Mouse (Mus musculus) liver, embryonic 13.5 days (tissue): ENCODE data around the gene Ano4. TPM values are rescaled to one million over a fixed set of nuclear protein-coding genes. Genes with fewer than 3 reads are reported as not detected.

Source experiments
- ATAC-seq: fragments of 200-750 bp; cut with Nextera tagmentation; 2 replicates; pipeline ENCODE4 v1.8.0; 2017; ENCODE audit warnings: low read depth, mild to moderate bottlenecking, moderate number of reproducible peaks, moderate library complexity
- DNase-seq: peaks from one replicate; pipeline ENCODE4 v3.0.0; 2022
- H3K27ac ChIP-seq: fragments of 300-500 bp; sonication (generic); 2 replicates; pipeline ENCODE4 v1.5.1; 2015; ENCODE audit warnings: moderate library complexity, mild to moderate bottlenecking, inconsistent platforms
- H3K27me3 ChIP-seq: fragments of 300-500 bp; sonication (generic); 2 replicates; pipeline ENCODE4 v1.6.1; 2015; ENCODE audit warnings: mild to moderate bottlenecking, inconsistent platforms
- H3K36me3 ChIP-seq: fragments of 300-500 bp; sonication (generic); 2 replicates; pipeline ENCODE4 v1.6.1; 2015; ENCODE audit warnings: mild to moderate bottlenecking, inconsistent platforms
- H3K4me1 ChIP-seq: fragments of 300-500 bp; sonication (generic); replicated peaks from 2 replicates; pipeline ENCODE4 v1.6.1; 2015; ENCODE audit warnings: inconsistent platforms
- H3K4me2 ChIP-seq: fragments of 300-500 bp; sonication (generic); 2 replicates; pipeline ENCODE4 v1.6.1; 2015; ENCODE audit warnings: inconsistent platforms, mild to moderate bottlenecking, moderate library complexity
- H3K4me3 ChIP-seq: fragments of 300-500 bp; sonication (generic); replicated peaks from 2 replicates; pipeline ENCODE4 v1.5.1; 2015; ENCODE audit warnings: mild to moderate bottlenecking, inconsistent platforms
- H3K9ac ChIP-seq: fragments of 300-500 bp; sonication (generic); 2 replicates; pipeline ENCODE4 v1.6.1; 2015; ENCODE audit warnings: mild to moderate bottlenecking, inconsistent platforms
- H3K9me3 ChIP-seq: fragments of 300-500 bp; sonication (generic); replicated peaks from 2 replicates; pipeline ENCODE4 v1.6.1; 2016; ENCODE audit warnings: inconsistent platforms
- WGBS: fragments of 180-500 bp; shearing (Covaris S2); methylation state at CpG from one replicate; pipeline ENCODE4 v1.1.7; 2015; ENCODE audit not compliant: insufficient replicate concordance; 5-methylcytosine and 5-hydroxymethylcytosine counted together
- polyA plus RNA-seq: library from polyadenylated mRNA; unstranded; fragments of >200 nt; fragmentation: Nextera tagmentation; extraction: Ambion mirVana; gene quantifications from 2 replicates; pipeline ENCODE4 v1.2.1, GENCODE M21; 2015

Ano4 gene
- polyA plus RNA-seq, 1 experiment from 2014 or later, result 0.18 TPM

DNA sequence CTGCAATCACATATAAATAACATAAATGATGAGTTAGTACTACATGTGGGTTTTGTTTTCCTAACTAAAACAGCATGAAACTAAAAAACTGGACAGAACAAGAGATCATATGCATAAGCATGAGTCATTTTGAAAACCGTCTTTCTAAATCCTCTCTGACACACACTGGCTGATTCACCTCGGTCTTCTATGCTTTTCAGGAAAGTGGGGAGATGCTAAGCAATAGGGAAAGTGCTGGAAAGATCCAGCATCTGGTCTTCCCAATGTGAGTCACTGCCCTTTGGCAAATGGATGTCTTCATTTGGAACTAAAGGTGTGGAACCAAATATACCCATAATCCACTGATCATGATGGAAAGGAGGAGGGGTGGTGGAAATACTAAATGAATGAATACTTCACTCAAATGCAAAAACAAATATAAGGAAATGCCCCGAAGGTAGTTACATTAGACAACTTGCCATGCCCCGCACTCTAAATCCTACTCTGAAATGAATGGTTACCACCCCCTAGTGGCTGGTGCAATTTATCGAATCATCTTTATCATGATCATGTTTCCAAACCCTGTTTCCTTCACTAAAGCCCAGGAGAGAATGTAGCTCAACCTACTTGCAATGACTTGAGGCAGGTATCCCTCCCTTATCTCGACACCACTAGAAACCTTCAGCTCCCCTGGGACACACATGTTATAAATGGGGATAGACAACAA, 122.1 kb downstream of the Ano4 start:
- H3K9ac ChIP-seq, result no peak overlapping the region
- ATAC-seq, result no peak
- H3K27me3 ChIP-seq, result no peaks in the 10 kb centered on the region
- no peak overlapping the region for H3K27ac ChIP-seq
- no peaks in the 10 kb centered on the region for H3K36me3 ChIP-seq
- no peak overlapping the region for H3K4me2 ChIP-seq
- no peak for DNase-seq
- no peak overlapping the region for H3K4me3 ChIP-seq
- no peaks in the 10 kb centered on the region for H3K4me1 ChIP-seq
- 59% methylated on average over 6 of the region's 6 CpGs for WGBS
- H3K9me3 ChIP-seq, result no peaks in the 10 kb centered on the region

DNA sequence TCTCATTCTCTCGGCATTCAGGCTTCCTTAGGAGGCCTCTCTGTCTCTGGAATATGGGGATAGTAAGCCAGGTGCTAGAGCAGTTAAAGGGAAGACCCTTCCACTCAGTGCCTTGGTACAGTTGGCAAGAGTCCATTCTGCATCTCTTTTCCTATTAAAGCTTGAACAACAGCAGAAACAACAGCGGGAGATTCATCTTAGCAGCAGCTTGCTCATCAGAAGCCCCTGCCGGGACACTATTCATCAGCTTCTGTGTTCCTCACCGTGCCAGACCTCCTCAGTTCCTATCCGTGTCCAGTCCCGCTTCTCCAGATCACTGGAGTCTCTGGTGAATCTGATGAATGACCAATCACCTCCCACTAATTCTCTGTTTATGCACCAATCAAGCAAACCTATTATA, 128.5 kb downstream of the Ano4 start:
- no peak for ATAC-seq
- Histone ChIP-seq H3K9me3 (no peaks in the 10 kb centered on the region), H3K27ac (no peak overlapping the region), H3K36me3 (no peaks in the 10 kb centered on the region), H3K27me3 (no peaks in the 10 kb centered on the region), H3K4me1 (no peaks in the 10 kb centered on the region), H3K9ac (no peak overlapping the region), H3K4me3 (no peak overlapping the region), H3K4me2 (no peak overlapping the region)
- no peak for DNase-seq
- 57% methylated on average over 6 of the region's 6 CpGs for WGBS

DNA sequence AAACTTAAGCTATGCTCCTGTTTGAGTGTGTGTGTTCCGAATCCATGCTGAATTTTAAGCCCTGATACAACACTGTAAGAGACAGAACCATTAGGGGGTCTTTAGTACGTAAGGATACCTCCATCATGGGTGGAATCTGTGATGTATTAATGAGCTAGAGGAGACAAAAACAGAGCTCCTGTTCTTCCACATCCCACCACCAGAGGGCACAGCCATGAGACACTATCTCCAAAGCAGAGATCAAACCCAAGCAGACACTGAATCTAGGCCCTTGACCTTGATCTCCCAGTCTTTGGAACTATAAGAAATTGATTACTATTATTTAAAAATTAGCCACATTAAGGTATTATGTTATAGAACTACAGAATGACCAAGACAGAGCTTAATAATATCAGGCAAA, 138.7 kb downstream of the Ano4 start:
- no peaks in the 10 kb centered on the region for H3K27me3 ChIP-seq
- 32% methylated on average over 2 of the region's 2 CpGs for WGBS
- no peaks in the 10 kb centered on the region for H3K36me3 ChIP-seq
- H3K4me1 ChIP-seq, result no peaks in the 10 kb centered on the region
- H3K9ac ChIP-seq, result no peak overlapping the region
- ATAC-seq (no peak), DNase-seq (no peak)
- H3K9me3 ChIP-seq, result no peaks in the 10 kb centered on the region
- no peak overlapping the region for H3K4me2 ChIP-seq
- no peak overlapping the region for H3K27ac ChIP-seq
- H3K4me3 ChIP-seq, result no peak overlapping the region

DNA sequence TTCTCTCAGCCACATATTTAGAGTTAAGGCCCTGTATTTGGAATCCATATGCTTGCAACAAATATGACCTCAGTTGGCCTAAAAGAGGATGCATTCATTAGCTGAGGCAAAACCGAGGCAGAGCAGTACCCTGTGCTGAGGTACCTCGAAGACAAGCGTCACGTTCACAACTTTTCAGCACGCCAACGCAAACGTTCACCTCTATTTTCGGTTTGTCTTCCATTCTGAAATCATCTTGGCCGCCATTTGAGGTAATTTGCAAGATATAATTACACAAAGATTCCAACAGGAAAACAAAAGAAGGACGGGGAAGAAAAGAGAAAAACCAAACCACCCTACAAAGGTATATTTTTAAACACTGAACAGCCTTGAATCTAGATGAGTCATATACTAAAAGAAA, 148.1 kb downstream of the Ano4 start:
- Histone ChIP-seq H3K4me2 (no peak overlapping the region), H3K4me1 (no peaks in the 10 kb centered on the region), H3K9ac (no peak overlapping the region), H3K36me3 (no peaks in the 10 kb centered on the region), H3K27me3 (no peaks in the 10 kb centered on the region), H3K9me3 (no peaks in the 10 kb centered on the region), H3K27ac (no peak overlapping the region), H3K4me3 (no peak overlapping the region)
- ATAC-seq (no peak), DNase-seq (no peak)
- 73% methylated on average over 10 of the region's 10 CpGs for WGBS

DNA sequence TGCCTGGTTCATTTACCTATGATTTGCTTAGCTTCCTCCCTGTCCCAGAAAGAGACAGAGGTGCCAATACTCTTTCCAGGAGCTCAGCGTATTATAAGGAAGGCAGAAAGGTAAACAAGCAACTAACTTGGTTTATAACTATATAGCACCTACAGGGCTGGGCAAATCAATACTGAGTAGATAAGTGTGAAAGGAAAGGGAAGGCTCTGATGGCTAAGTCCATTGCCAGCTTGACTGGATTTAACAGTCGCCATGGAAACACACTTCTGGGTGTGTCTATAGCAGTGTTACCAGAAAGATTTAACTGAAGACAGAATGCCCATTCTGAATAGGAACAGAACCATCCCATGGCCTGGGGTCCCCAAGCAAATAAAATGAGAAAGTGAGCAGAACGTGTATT, 149.5 kb downstream of the Ano4 start:
- WGBS, result 53% methylated on average over 3 of the region's 3 CpGs
- no peaks in the 10 kb centered on the region for H3K9me3 ChIP-seq
- no peak overlapping the region for H3K4me3 ChIP-seq
- H3K27me3 ChIP-seq, result no peaks in the 10 kb centered on the region
- no peak overlapping the region for H3K9ac ChIP-seq
- H3K36me3 ChIP-seq, result no peaks in the 10 kb centered on the region
- H3K4me2 ChIP-seq, result no peak overlapping the region
- DNase-seq (no peak), ATAC-seq (no peak)
- H3K27ac ChIP-seq, result no peak overlapping the region
- no peaks in the 10 kb centered on the region for H3K4me1 ChIP-seq

DNA sequence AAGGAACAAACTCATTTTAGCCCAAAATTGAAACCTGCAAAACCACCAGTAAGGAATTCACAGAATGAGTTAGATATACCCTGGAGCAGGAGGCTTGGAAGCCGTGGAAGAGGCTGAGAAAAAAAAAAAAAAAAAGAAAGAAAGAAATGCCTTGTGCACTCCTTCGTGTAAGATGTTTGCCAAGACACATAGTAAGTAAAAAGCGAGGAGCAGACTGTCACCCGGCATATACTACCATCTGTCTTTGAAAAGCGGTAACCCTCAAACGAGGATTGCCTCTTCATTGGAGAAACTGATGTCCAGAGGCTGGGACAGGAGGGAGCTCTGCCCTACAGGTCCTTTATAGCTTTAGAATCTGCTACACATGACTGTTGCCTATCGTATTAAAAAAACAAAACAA, 150.1 kb downstream of the Ano4 start:
- 60% methylated on average over 7 of the region's 7 CpGs for WGBS
- Histone ChIP-seq H3K9me3 (no peaks in the 10 kb centered on the region), H3K9ac (no peak overlapping the region), H3K4me3 (no peak overlapping the region), H3K27me3 (no peaks in the 10 kb centered on the region), H3K36me3 (no peaks in the 10 kb centered on the region), H3K4me1 (no peaks in the 10 kb centered on the region), H3K27ac (no peak overlapping the region), H3K4me2 (no peak overlapping the region)
- ATAC-seq, result no peak
- DNase-seq, result no peak

DNA sequence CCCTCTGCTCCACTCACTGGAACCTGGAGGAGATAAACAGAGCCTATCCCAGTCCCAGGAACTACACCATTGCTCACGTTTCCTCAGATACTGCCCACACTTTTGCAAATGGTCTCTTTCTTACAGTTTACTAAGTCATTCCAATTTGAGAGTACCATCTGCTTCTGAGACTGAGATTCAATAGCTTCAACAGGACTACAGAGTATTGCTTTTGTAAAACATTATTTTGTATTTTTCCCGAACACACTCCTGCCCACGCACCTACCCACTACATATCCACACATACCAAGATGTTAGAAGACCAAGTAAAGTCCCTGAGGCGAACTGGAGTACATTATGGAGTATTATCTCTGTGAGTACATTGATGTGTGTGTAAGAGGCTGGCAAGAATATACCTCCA, 166.6 kb downstream of the Ano4 start:
- Histone ChIP-seq H3K9ac (no peak overlapping the region), H3K27me3 (no peaks in the 10 kb centered on the region), H3K4me1 (no peaks in the 10 kb centered on the region), H3K36me3 (no peaks in the 10 kb centered on the region), H3K4me2 (no peak overlapping the region), H3K9me3 (no peaks in the 10 kb centered on the region; the same call in 1 of the 2 replicates), H3K4me3 (no peak overlapping the region), H3K27ac (no peak overlapping the region)
- no peak for ATAC-seq
- no peak for DNase-seq
- WGBS, result 52% methylated on average over 4 of the region's 4 CpGs

DNA sequence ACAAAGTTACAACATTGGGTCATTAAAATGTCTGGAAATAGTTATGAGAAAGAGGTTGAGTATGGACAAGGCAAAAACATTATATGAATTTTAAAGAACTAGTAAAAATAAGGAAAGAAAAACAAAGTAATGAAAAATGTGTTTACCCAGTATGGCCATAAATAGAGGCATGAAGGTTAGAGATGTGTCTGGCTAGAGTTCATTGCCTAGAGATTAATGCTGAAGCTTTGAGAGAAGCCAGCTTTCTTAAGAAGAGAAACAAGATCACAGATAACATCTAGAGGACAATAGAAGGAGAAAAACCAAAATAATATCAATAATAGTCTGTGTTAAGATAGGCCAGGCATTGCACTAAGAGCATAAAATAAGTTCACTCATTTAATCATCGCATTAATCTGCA, 180.0 kb downstream of the Ano4 start:
- WGBS, result 66% methylated on average over 1 of the region's 1 CpGs
- H3K27me3 ChIP-seq, result no peaks in the 10 kb centered on the region
- no peaks in the 10 kb centered on the region for H3K36me3 ChIP-seq
- no peak for DNase-seq
- no peak overlapping the region for H3K4me3 ChIP-seq
- no peak overlapping the region for H3K9ac ChIP-seq
- H3K4me2 ChIP-seq, result no peak overlapping the region
- H3K4me1 ChIP-seq, result no peaks in the 10 kb centered on the region
- no peak overlapping the region for H3K27ac ChIP-seq
- no peaks in the 10 kb centered on the region for H3K9me3 ChIP-seq
- ATAC-seq, result no peak

DNA sequence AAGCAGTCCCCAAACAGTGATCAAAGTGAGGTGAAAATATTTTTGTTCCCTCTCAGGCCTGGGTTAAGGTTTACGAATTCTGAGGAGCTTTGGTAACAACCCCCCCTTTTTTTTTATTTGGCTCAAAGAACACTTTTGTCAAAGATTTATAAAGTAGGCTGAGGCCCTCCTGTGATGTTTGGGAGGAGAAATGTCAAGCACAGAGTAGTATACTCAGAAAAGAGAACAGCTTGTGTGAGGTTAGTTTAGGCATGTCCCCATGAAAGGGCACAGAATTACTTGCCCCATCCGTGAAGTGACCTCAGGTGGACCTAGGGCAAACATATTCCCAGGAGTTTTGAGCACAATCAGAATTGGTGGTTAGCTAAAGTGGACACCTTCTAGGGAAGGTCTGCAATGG, 189.1 kb downstream of the Ano4 start:
- 46% methylated on average over 2 of the region's 2 CpGs for WGBS
- Histone ChIP-seq H3K36me3 (no peaks in the 10 kb centered on the region), H3K9ac (no peak overlapping the region), H3K9me3 (no peaks in the 10 kb centered on the region), H3K4me3 (no peak overlapping the region), H3K27ac (no peak overlapping the region), H3K4me1 (no peaks in the 10 kb centered on the region), H3K27me3 (no peaks in the 10 kb centered on the region), H3K4me2 (no peak overlapping the region)
- DNase-seq, result no peak
- no peak for ATAC-seq

DNA sequence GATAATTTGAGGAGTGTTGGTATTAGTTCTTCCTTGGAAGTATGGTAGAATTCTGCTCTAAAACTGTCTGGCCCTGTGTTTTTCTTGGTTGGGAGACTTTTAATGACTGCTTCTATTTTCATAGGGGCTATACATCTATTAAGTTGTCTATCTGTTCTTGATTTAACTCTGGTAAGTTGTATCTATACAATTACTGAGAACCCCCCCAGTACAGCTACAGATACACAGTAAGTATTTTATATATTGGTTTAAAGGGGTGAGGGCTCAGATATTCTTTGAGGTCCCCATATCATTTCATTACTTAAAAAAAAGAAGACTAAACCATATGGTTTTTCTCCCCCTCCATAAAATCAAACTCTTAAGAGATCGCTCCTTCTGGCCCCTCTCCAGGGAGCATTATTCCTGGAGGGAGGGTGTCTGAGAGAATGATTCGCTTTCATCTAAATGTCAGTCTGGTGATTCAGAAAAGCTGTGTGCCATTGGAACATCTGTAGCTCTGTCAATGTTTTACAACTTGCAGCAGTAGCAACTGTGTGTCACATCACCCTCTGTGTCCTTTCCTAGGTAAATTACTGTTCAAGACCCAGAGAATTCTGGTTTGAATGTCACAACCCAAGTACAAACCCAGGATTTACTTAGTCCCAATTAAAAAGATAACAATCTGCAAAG, 189.6 kb downstream of the Ano4 start:
- WGBS, result 66% methylated on average over 2 of the region's 2 CpGs
- ATAC-seq, result no peak
- no peak overlapping the region for H3K4me3 ChIP-seq
- H3K36me3 ChIP-seq, result no peaks in the 10 kb centered on the region
- H3K9me3 ChIP-seq, result no peaks in the 10 kb centered on the region
- no peak overlapping the region for H3K27ac ChIP-seq
- H3K9ac ChIP-seq, result no peak overlapping the region
- H3K4me1 ChIP-seq, result no peaks in the 10 kb centered on the region
- no peak for DNase-seq
- no peak overlapping the region for H3K4me2 ChIP-seq
- H3K27me3 ChIP-seq, result no peaks in the 10 kb centered on the region

DNA sequence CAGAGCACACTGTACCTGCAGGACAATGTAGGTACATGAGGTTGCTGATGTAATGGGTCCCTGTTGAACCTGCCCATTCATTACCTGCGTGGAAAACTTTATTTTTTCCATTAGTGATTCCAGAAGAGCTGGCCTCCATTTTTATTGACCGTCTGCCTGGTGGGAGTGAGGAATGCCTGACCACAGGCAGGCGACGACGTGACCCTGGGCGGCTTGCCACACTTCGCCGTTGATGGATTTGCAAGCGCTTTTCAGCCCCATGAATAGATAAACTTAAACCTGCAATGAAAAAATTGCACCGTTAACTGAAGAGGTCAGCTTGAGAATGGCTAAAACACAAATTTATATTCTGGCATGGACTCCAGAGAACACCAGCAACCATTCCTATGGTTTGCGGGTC, 195.4 kb downstream of the Ano4 start:
- H3K9me3 ChIP-seq, result no peaks in the 10 kb centered on the region
- no peaks in the 10 kb centered on the region for H3K27me3 ChIP-seq
- H3K4me3 ChIP-seq, result no peak overlapping the region
- no peak overlapping the region for H3K4me2 ChIP-seq
- ATAC-seq (no peak), DNase-seq (no peak)
- no peaks in the 10 kb centered on the region for H3K4me1 ChIP-seq
- H3K36me3 ChIP-seq, result no peaks in the 10 kb centered on the region
- WGBS, result 77% methylated on average over 11 of the region's 11 CpGs
- no peak overlapping the region for H3K27ac ChIP-seq
- no peak overlapping the region for H3K9ac ChIP-seq

DNA sequence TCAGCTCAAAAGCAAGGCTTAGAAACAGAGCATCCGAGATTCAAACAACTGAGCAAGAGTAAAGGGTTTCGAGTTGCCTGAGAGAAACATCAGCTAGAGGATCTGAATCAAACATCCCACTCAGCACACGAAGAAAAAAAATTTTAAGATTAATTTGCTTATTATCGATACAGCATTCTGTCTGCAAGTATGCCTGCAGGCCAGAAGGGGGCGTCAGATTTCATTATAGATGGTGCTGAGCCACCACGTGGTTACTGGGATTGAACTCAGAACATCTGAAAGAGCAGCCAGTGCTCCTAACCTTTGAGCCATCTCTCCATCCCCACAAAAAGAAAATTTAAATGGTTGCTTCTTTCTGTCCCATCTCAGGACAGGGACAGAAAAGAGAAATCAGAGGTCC, 223.2 kb downstream of the Ano4 start:
- 43% methylated on average over 6 of the region's 6 CpGs for WGBS
- no peaks in the 10 kb centered on the region for H3K4me1 ChIP-seq
- H3K27ac ChIP-seq, result no peak overlapping the region
- H3K4me2 ChIP-seq, result no peak overlapping the region
- H3K9ac ChIP-seq, result no peak overlapping the region
- H3K27me3 ChIP-seq, result no peaks in the 10 kb centered on the region
- ATAC-seq (no peak), DNase-seq (no peak)
- H3K4me3 ChIP-seq, result no peak overlapping the region
- H3K9me3 ChIP-seq, result no peaks in the 10 kb centered on the region
- H3K36me3 ChIP-seq, result no peaks in the 10 kb centered on the region
